Mouse (Mus musculus) layer of hippocampus, adult 18-20 months (tissue): Measurements from ENCODE around the gene Ifrd2. TPM values are rescaled to one million over a fixed set of nuclear protein-coding genes. Genes with fewer than 3 reads are reported as not detected.

Experiments
- DNase-seq, 2 experiments: peaks; one replicate each; pipeline ENCODE4 v3.0.0; 2022; ENCODE audit warnings: low spot score in 2 of 2
- total RNA-seq, 2 experiments: library from RNA; stranded (reverse); gene quantifications; 2 replicates each; pipeline ENCODE4 v1.2.3; 2021

The Ifrd2 gene
- total RNA-seq, 2 experiments from 2014 or later = 12.5 to 13.2 TPM

- DNase-seq = no peak
Measured at GRCm38 (mm10) chr9:107598385-107598784, 10.9 kb downstream of the Ifrd2 start.

- no peak for DNase-seq
Measured at GRCm38 (mm10) chr9:107599433-107599832, 12.0 kb downstream of the Ifrd2 start.

- DNase-seq = peak in 1 of 2 experiments; percentile 59
Measured at GRCm38 (mm10) chr9:107599842-107600241, 12.4 kb downstream of the Ifrd2 start.

GRCm38 (mm10) chr9:107600745-107601144 is 13.3 kb downstream of the Ifrd2 start:
- no peak for DNase-seq

GRCm38 (mm10) chr9:107601275-107601674 is 13.8 kb downstream of the Ifrd2 start:
- no peak for DNase-seq

GRCm38 (mm10) chr9:107602068-107602648 is 14.7 kb downstream of the Ifrd2 start:
- DNase-seq = peak; percentile 78 to 92

- no peak for DNase-seq
Measured at GRCm38 (mm10) chr9:107603251-107603650, 15.8 kb downstream of the Ifrd2 start.

- no peak for DNase-seq
Measured at GRCm38 (mm10) chr9:107605041-107605661, 17.7 kb downstream of the Ifrd2 start.

- no peak for DNase-seq
Measured at GRCm38 (mm10) chr9:107606591-107606990, 19.1 kb downstream of the Ifrd2 start.

GRCm38 (mm10) chr9:107607036-107607435 is 19.6 kb downstream of the Ifrd2 start:
- DNase-seq = no peak

- no peak for DNase-seq
Measured at GRCm38 (mm10) chr9:107607653-107608245, 20.3 kb downstream of the Ifrd2 start.

GRCm38 (mm10) chr9:107608741-107609432 is 21.4 kb downstream of the Ifrd2 start, which contains the start of gene Sema3b:
Gene Sema3b, minus strand, starts transcription at chr9:107609229.
- no peak for DNase-seq

- no peak for DNase-seq
Measured at GRCm38 (mm10) chr9:107609433-107609830, 22.0 kb downstream of the Ifrd2 start.

GRCm38 (mm10) chr9:107611456-107612190 is 24.2 kb downstream of the Ifrd2 start:
- no peak for DNase-seq

GRCm38 (mm10) chr9:107612191-107612944 is 24.9 kb downstream of the Ifrd2 start:
- peak; percentile 98 for DNase-seq

GRCm38 (mm10) chr9:107612945-107613569 is 25.6 kb downstream of the Ifrd2 start:
- DNase-seq = no peak

GRCm38 (mm10) chr9:107615035-107615434 is 27.6 kb downstream of the Ifrd2 start:
- DNase-seq = no peak

- no peak for DNase-seq
Measured at GRCm38 (mm10) chr9:107617461-107617860, 30.0 kb downstream of the Ifrd2 start.

GRCm38 (mm10) chr9:107618098-107618497 is 30.7 kb downstream of the Ifrd2 start:
- no peak for DNase-seq
